In genomic region chr3:95818571-95819288, GRCm38 (mm10) we compare ENCODE assay signal across 8 mouse cellular contexts. TPM values are rescaled to one million over a fixed set of nuclear protein-coding genes. Genes with fewer than 3 reads are reported as not detected.
DNase-seq lines count a peak whose midpoint lies in the region; ATAC-seq lines count a peak whose summit lies in the region.

Gene Rprd2 (minus strand): TSS chr3:95818863.

- WGBS in hindbrain, embryonic 10.5 days: under 1% methylated on average over 60 of the region's 60 CpGs

- peaks cover 9% of the 10 kb centered on the region for H3K36me3 ChIP-seq in hindbrain, embryonic 10.5 days

- peak within 1 kb of the TSS; percentile 92 for H3K4me3 ChIP-seq in hindbrain, embryonic 10.5 days

- peak; percentile 80 for ATAC-seq in frontal cortex, adult (ENCODE audit: low TSS enrichment)

- H3K27me3 ChIP-seq in hindbrain, embryonic 10.5 days (ENCODE audit: insufficient read depth, poor library complexity, severe bottlenecking): no peaks in the 10 kb centered on the region

- no peaks in the 10 kb centered on the region for H3K9me3 ChIP-seq in hindbrain, embryonic 10.5 days

- peak within 1 kb of the TSS; percentile 98 for H3K27ac ChIP-seq in hindbrain, embryonic 10.5 days

- H3K4me1 ChIP-seq in hindbrain, embryonic 10.5 days (replicated peaks): peaks cover 28% of the 10 kb centered on the region

- DNase-seq in MEL-GATA-1-ER (ENCODE audit: extremely low read depth, low read depth): peak; percentile 53
- peak; percentile 77 for DNase-seq in cerebellum, adult 8-10 months
- peak; percentile 86 for DNase-seq in hindbrain, embryonic 10.5 days (ENCODE audit: low spot score)
- DNase-seq in layer of hippocampus, postnatal 10 days (ENCODE audit: low spot score in 2 of 2): peak; percentile 81 to 84
- DNase-seq in lung, postnatal 10 days: peak; percentile 81
- DNase-seq in ovary, postnatal 36 days (ENCODE audit: low spot score): peak; percentile 80
- peak; percentile 77 for DNase-seq in thymus, postnatal 25 days

RNA-seq across cellular contexts. Expression of gene Rprd2, which starts in this region (rescaled TPM):
- 19.8 and 20.1 TPM in 2 replicates for polyA plus RNA-seq in hindbrain, embryonic 10.5 days (2016; fragmentation: Nextera tagmentation; extraction: Ambion mirVana)
- 10 to 100 TPM; 57.2 to 63.9 TPM for total RNA-seq in layer of hippocampus, postnatal 10 days (2021)

Comparison
In these comparisons a context has a peak if more than half of its experiments do, and no peak if none do; other contexts are left out.
1. Peak in every context shown above with its lines: DNase-seq, ATAC-seq, H3K4me3 ChIP-seq and H3K27ac ChIP-seq.